Mouse (Mus musculus): ENCODE data around the gene Tgm2.

The Tgm2 gene

GRCm38 (mm10) chr2:158139628-158140027 lies 6.6 kb downstream of the Tgm2 start:
- DNase-seq = no peak

DNA sequence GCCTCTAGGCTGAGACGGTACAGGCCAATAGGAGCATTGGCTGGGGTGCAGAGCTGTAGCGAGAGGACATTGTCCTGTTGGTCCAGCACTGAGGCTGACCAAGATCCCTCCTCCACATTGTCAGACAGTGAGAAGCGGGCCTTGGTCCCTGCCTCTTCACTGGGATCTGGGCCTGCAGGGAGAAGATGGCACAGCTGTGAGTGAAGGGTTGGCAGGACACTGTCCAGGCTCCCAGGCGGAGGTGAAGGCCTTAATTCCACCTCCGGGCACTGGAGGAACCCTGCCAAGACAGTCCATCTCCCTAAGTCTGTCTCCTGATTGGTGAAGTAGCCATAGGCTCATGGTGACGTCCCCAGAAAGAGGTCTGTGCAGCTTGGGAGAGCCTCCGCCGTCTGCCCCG lies 7.5 kb downstream of the Tgm2 start:
- no peak for DNase-seq

DNA sequence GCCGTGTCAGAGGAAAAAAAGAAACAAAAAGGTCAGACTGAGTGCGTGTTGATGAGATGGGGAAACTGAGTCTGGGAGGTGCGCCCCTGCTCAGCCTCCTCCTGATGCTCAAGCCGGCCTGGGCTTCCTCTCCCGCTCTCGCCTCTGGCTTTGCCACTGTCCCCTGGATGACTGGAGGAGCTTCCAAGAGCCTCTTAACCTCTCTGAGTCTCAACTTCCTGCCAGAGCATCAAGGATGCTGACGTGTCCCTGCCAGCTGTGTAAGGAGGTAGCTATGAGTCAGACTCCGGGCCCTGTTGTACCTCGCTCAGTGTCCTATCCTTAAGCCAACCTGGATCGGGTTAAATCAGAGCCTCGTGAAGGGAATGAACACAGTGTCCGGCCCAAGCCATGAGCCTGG lies 8.5 kb downstream of the Tgm2 start:
- no peak for DNase-seq

DNA sequence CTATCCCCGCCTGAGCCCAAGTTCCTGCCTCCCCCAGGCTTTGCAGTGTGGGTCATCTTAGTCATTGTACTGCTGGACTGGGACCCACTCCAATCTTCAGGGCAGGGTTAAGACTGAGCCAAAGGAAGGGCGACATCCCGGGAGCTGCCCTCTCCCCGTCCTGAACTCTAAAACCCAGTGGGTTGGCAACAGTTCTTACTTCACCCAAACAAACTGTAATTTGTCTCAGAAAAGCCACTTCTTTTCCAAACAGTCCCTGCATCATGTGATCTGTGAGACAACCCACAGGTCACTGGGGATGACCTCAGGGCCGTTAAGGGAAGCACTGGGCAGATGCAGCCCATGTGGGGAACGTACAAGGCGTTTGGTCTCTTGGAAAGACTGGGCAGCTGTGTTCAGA lies 10.0 kb downstream of the Tgm2 start:
- no peak for DNase-seq

DNA sequence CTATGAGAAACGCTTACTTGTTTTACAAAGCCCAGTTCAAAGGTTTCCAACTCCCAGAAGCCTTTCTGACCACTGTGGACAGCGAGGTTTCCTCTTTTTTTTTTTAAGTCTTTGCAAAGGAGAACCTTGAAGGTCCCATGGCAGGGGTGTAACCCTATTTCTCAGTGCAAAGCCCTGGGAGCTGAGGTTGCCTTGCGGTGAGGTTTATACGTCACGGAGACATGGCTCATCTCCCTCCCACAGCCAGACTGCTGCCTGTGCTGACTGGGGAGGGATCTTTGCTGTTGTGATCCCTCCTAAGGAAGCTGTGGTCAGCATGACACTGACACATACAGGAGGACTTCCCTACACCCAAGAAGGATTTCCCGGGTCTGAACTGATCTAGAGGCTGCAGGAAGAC lies 13.2 kb downstream of the Tgm2 start:
- DNase-seq = no peak

- no peak for DNase-seq
Measured at GRCm38 (mm10) chr2:158132320-158132719, 13.9 kb downstream of the Tgm2 start.

DNA sequence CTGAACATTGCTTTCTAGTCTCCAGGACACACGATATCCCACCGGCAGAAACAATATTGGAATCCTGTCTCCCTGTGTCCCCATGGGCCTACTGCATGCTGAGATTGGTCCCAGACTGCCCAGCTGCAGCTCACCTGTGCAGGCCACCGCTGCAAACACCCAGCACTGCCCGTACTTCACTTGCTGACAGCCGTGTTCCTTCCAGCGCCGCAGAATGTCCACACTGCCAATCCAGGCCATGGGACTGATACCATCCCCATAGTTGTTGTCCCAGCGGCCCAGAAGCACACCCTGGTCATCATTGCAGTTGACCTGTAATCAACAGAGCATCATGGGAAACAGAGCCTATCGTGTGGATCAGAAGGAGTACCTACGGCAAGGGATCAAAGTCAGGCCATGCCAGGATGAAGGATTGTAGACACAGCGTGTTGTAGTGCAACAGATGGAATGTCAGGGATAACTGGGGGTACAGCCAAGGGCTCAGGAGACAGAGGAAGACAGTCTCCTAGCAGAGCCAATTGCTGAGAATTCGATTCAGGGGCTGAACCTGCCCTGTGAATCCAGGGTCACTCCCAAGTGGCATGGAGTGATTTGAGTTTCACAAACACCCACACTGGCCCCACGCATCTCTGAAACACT lies 14.9 kb downstream of the Tgm2 start:
- no peak for DNase-seq

GRCm38 (mm10) chr2:158130391-158130986 lies 15.7 kb downstream of the Tgm2 start:
- peak; percentile 96 for DNase-seq

DNA sequence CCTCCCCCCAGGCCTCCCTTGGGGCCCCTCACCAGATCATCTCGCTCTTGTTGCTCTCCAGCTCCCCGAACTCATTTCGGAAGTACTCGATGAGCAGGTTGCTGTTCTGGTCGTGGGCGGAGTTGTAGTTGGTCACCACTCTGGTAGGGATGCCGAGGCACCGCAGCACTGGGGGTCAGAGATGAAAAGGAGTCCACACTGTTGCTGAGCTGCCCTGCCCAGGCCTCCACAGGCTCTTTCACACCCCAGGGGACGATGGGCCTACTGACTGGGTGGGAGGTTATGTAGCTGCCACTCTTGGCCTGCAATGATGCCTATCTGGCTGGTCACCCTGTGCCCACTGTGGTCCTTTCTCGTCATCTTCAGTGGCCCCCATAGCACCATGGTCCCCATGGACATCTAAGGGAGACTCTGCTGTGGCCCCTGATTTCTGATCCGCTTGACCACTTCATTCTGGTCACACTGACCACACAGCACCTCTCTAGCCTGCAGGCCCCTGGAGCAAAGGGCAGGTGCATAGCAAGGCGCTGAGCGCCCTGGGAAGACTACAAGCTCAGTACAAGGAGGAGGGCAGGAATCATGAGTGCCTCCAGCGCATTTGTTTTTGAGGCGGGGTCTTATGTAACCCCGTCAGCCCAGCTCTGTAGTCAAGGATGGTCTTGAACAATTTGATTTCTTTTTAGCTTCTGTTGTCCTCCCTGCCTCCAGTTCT lies 16.8 kb downstream of the Tgm2 start:
- no peak for DNase-seq

- DNase-seq = no peak
Measured at GRCm38 (mm10) chr2:158128461-158129130, 17.6 kb downstream of the Tgm2 start.

- no peak for DNase-seq
Measured at GRCm38 (mm10) chr2:158127872-158128271, 18.4 kb downstream of the Tgm2 start.

DNA sequence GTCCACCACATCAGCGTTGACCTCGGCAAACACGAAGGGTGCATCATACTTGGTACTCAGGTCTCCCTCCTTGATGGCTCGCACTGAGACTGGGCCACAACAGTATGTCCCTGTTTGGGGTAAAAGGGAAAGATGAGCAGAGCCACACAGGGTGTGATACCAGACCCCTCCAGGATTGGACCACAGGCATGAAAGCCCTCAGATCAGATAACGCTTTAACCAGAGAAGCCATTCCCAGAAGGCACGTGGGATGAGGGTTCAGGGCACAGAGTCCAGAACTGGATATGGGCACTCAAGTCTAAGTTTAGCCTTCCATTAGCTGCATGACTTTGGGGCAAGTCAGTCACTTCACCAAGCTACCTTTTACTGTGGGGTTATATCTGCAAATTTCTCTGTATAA lies 19.0 kb downstream of the Tgm2 start:
- DNase-seq = no peak

GRCm38 (mm10) chr2:158122814-158123213 lies 23.4 kb downstream of the Tgm2 start:
- DNase-seq = no peak

DNA sequence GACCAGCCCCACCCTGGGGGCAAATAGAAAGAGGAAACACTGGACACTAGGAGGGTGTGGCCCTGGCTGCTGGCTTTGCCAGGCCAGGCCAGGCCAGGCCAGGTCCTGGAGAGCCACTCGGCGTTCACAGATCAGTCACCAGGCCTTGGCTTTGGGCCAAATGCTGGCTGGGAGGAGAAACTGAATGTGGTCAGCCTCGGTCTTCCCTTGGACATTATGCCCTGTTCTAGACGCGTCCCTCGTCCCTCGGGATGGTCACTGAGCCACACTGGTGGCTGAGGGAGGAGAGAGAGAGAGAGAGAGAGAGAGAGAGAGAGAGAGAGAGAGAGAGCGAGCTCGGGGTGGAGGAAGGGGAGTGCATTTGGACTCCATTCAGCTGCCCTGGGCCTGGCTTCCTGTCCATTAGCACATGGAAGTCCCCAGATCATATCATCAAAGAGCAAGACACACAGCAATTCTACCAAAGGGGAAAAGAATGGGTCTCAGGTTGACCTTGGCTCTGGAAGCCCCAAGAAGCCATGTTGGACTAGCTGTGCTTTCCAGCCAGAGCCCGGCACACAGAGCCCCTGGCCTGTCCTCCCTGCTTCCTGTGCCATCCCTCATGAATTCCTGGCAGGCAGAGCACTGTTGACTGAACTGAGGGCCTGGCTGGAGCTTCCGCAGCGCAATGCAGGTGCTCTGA lies 24.4 kb downstream of the Tgm2 start:
- DNase-seq = peak; percentile 68

- no peak for DNase-seq
Measured at GRCm38 (mm10) chr2:158120868-158121267, 25.4 kb downstream of the Tgm2 start.

GRCm38 (mm10) chr2:158120211-158120610 lies 26.0 kb downstream of the Tgm2 start:
- DNase-seq = no peak

- DNase-seq = no peak
Measured at GRCm38 (mm10) chr2:158119145-158119544, 27.1 kb downstream of the Tgm2 start.

DNA sequence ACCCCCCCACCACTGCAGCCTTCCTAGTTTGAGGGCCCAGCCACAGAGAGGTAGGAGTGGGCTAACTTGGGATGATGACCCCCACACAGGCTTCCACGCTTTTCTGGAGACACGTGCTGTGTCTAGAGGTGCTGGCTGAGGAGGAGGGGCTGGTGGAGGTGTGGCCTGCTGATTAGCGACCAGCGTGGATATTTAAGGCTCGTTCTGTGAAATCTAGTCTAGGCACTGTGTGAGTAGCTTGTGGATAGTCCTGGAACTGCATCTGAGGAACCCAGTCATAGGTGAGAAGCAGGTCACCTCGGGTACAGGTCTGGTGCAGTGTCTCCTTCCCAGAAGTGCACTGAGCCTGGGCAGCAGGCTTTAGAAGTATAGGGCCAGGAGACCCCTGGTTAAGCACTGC lies 29.6 kb downstream of the Tgm2 start:
- no peak for DNase-seq

GRCm38 (mm10) chr2:158115838-158116453 lies 30.3 kb downstream of the Tgm2 start:
- no peak for DNase-seq

GRCm38 (mm10) chr2:158114931-158115330 lies 31.3 kb downstream of the Tgm2 start:
- DNase-seq = no peak

DNA sequence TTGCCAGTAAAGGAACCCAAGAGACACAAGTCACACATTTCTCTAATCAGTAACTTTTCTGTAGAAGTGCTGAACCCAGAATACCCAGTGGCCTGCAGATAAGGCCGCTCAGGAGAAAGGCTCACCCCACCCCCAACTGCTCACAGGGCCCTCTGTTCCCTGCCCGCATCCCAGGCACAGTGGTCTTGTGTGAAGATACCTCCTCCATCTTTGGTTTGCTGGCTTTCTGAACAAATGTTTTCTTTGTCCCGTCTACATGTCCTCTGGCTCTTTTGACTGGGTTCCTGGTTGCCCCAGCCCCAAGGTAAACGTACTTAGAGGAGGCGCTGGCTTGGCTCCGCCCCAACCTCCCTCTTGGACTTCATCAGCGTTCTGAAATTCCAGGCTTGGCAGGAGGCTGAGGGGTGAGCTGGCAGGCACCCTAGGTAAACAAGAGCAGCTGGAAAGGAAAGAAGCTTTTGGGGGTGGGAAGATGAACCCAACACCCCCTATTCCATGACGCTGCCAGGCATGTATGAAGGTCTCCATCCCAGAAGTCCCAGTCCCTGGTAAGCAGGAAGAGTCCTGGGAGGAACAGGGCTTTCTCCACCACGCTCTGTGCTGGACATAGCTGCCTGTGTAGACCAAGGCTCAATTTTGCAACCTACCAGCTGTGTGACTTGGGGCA lies 32.5 kb downstream of the Tgm2 start:
- no peak for DNase-seq

DNA sequence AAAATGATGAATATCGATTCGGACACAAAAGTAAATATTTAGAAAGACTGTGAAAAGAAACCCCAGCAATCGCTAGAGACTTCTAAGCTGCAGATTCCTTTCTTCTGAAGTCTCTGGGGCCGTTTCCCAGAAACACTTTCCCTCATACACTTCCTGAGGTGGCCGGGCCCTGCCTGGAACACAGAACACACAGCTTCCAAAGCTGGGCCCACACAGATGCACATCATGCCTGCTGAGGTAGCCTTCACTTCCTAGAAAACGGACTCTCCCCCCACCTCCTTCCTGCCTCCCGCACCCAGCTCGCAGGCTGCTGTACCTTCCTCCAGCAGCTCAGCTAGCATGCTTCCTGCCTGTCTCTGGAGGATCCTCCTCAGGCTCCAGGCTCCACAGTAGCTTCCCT lies 36.7 kb downstream of the Tgm2 start:
- no peak for DNase-seq

All from retina, postnatal 1 day (tissue).